In the genomic region with DNA sequence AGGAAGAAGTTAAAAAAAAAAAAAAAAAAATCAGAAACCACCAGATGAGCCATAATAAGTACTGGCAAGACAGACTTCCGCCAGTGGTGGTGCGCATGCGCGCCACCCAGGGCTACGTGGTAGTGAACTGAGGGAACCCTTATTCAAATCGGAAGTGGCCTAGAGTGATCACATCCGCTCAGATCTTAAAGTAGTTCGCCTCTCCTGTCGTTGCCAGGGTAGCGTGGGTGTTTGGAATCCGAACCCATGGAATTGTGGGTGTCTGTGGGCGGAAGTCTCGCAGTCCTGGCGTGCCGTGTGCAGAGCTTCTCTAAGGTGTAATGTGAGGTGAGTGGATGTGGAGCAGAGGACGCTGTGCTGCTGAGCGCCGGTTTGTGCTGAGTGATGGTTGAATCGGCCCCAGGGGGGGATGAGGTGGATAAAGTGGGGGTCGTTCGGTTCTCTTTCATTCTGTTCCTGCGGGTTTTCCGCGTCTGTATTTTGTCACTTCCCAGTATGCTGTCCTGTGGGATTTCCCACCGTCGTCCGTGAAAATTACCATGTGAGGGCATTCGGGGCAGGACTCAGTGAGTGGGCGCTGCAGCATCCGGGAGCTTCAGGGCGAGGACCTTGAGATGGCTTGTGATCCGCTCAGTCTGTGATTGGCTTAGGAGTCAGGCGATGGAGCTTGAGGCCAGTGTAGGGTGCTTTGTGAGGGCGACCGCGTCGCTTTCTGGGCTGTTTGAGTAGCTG, we compare ENCODE assay signal across 8 mouse cellular contexts. TPM values are rescaled to one million over a fixed set of nuclear protein-coding genes. Genes with fewer than 3 reads are reported as not detected.
A peak's percentile ranks its signal among the peaks of the same experiment; 100 is the strongest.
DNase-seq lines count a peak whose midpoint lies in the region; ATAC-seq and TF ChIP-seq lines count a peak whose summit lies in the region.

Gene Zfp719, plus strand, starts transcription at position 171 of the 732 bp plus-strand sequence.

- no peak for TF ChIP-seq CTCF in kidney, postnatal 0 days (IDR thresholded peaks at IDR 0.05; ENCODE audit: low read depth)

- H3K4me1 ChIP-seq in heart, embryonic 12.5 days (replicated peaks) = peaks cover 18% of the 10 kb centered on the region
- H3K4me1 ChIP-seq in kidney, postnatal 0 days (replicated peaks; ENCODE audit: insufficient read depth, low read length) = 0 out of 2 replicates have a peak, but pooled peaks cover 6% of the 10 kb centered on the region
- peaks cover 7% of the 10 kb centered on the region for H3K4me1 ChIP-seq in liver, embryonic 11.5 days (replicated peaks; ENCODE audit: control insufficient read depth, insufficient read depth, low read length)
- peaks cover 4% of the 10 kb centered on the region; the same call in 1 of the 2 replicates for H3K4me1 ChIP-seq in stomach, embryonic 14.5 days (ENCODE audit: control insufficient read depth, insufficient read depth, low read length)

- peak within 1 kb of the TSS; percentile 77 for H3K4me2 ChIP-seq in heart, embryonic 12.5 days
- peak within 1 kb of the TSS; percentile 65 for H3K4me2 ChIP-seq in kidney, postnatal 0 days (ENCODE audit: low read length)
- H3K4me2 ChIP-seq in liver, embryonic 11.5 days = peak within 1 kb of the TSS; percentile 85
- peak within 1 kb of the TSS; percentile 54 for H3K4me2 ChIP-seq in stomach, embryonic 14.5 days (replicated peaks; ENCODE audit: low read depth, low read length)

- peak; percentile 84 for ATAC-seq in erythroid progenitor cell, adult 5-6 weeks (replicated peaks; ENCODE audit: low FRiP score, poor library complexity, severe bottlenecking)
- ATAC-seq in heart, embryonic 12.5 days (ENCODE audit: insufficient number of reproducible peaks, low FRiP score) = peak; percentile 95
- ATAC-seq in kidney, postnatal 0 days (replicated peaks; ENCODE audit: low FRiP score, low read depth) = peak; percentile 97
- peak; percentile 95 for ATAC-seq in liver, embryonic 11.5 days (replicated peaks; ENCODE audit: low FRiP score)
- peak; percentile 97 for ATAC-seq in stomach, embryonic 14.5 days (ENCODE audit: insufficient number of reproducible peaks, insufficient read depth, low FRiP score, low read depth)

- WGBS in heart, embryonic 12.5 days = under 1% methylated on average over 37 of the region's 37 CpGs
- WGBS in kidney, postnatal 0 days = under 1% methylated on average over 37 of the region's 37 CpGs
- WGBS in liver, embryonic 11.5 days = under 1% methylated on average over 37 of the region's 37 CpGs
- under 1% methylated on average over 37 of the region's 37 CpGs for WGBS in stomach, embryonic 14.5 days

- peak within 1 kb of the TSS; percentile 85 for H3K9ac ChIP-seq in heart, embryonic 12.5 days
- H3K9ac ChIP-seq in kidney, postnatal 0 days (ENCODE audit: low read depth, low read length) = peak within 1 kb of the TSS; percentile 74
- peak within 1 kb of the TSS; percentile 75 for H3K9ac ChIP-seq in liver, embryonic 11.5 days (ENCODE audit: low read depth, low read length)
- H3K9ac ChIP-seq in stomach, embryonic 14.5 days (replicated peaks; ENCODE audit: low read depth, low read length) = peak within 1 kb of the TSS; percentile 45

- DNase-seq in CD4-positive helper T cell, adult 2 months (ENCODE audit: low read depth, low spot score) = peak; percentile 99
- peak; percentile 97 for DNase-seq in brain, embryonic 18.5 days (ENCODE audit: low read depth, low spot score)
- DNase-seq in kidney, postnatal 0 days (ENCODE audit: low spot score) = peak; percentile 98
- DNase-seq in liver, embryonic 11.5 days (ENCODE audit: low spot score) = peak; percentile 79
- peak; percentile 98 for DNase-seq in naive thymus-derived CD4-positive, alpha-beta T cell, adult 2 months (ENCODE audit: low read depth)

- peak within 1 kb of the TSS; percentile 79 for H3K27ac ChIP-seq in heart, embryonic 12.5 days (ENCODE audit: poor library complexity, severe bottlenecking)
- H3K27ac ChIP-seq in kidney, postnatal 0 days = peak within 1 kb of the TSS; percentile 85
- H3K27ac ChIP-seq in liver, embryonic 11.5 days (ENCODE audit: low read depth, low read length) = peak within 1 kb of the TSS; percentile 77
- H3K27ac ChIP-seq in stomach, embryonic 14.5 days (ENCODE audit: low read length) = peak within 1 kb of the TSS; percentile 66

- peaks cover 12% of the 10 kb centered on the region for H3K36me3 ChIP-seq in heart, embryonic 12.5 days
- peaks cover 11% of the 10 kb centered on the region for H3K36me3 ChIP-seq in kidney, postnatal 0 days (ENCODE audit: insufficient read depth, low read length)
- H3K36me3 ChIP-seq in liver, embryonic 11.5 days (ENCODE audit: control insufficient read depth, insufficient read depth, low read length) = peaks cover 7% of the 10 kb centered on the region
- H3K36me3 ChIP-seq in stomach, embryonic 14.5 days (ENCODE audit: control insufficient read depth, insufficient read depth, low read length) = peaks cover 11% of the 10 kb centered on the region

- peak within 1 kb of the TSS; percentile 79 for H3K4me3 ChIP-seq in heart, embryonic 12.5 days
- peak within 1 kb of the TSS; percentile 56 for H3K4me3 ChIP-seq in kidney, postnatal 0 days (replicated peaks; ENCODE audit: low read depth, low read length)
- peak within 1 kb of the TSS; percentile 79 for H3K4me3 ChIP-seq in liver, embryonic 11.5 days (ENCODE audit: low read depth, low read length)
- H3K4me3 ChIP-seq in stomach, embryonic 14.5 days (ENCODE audit: low read depth, low read length) = peak within 1 kb of the TSS; percentile 52

- H3K9me3 ChIP-seq in heart, embryonic 12.5 days (replicated peaks) = no peaks in the 10 kb centered on the region
- H3K9me3 ChIP-seq in kidney, postnatal 0 days (replicated peaks; ENCODE audit: low read length) = no peaks in the 10 kb centered on the region
- no peaks in the 10 kb centered on the region for H3K9me3 ChIP-seq in liver, embryonic 11.5 days (ENCODE audit: control insufficient read depth, low read length)
- H3K9me3 ChIP-seq in stomach, embryonic 14.5 days (ENCODE audit: control insufficient read depth, low read depth, low read length) = no peaks in the 10 kb centered on the region

- H3K27me3 ChIP-seq in heart, embryonic 12.5 days (replicated peaks) = no peaks in the 10 kb centered on the region
- no peaks in the 10 kb centered on the region for H3K27me3 ChIP-seq in kidney, postnatal 0 days (ENCODE audit: insufficient read depth, low read length)
- no peaks in the 10 kb centered on the region for H3K27me3 ChIP-seq in liver, embryonic 11.5 days (replicated peaks; ENCODE audit: control insufficient read depth, insufficient read depth, low read length)
- H3K27me3 ChIP-seq in stomach, embryonic 14.5 days (ENCODE audit: control insufficient read depth, insufficient read depth, low read length) = no peaks in the 10 kb centered on the region

RNA-seq across cellular contexts. Expression of gene Zfp719, which starts in this region (rescaled TPM):
- total RNA-seq in erythroid progenitor cell, adult 5-6 weeks (2015; ENCODE audit: low replicate concordance) = 0.84 and 2.9 TPM in 2 replicates
- 0.15 and 5.5 TPM in 2 replicates for total RNA-seq in erythroid progenitor cell, adult 5-6 weeks (2017; ENCODE audit: low replicate concordance)
- polyA plus RNA-seq in heart, embryonic 12.5 days (2016; fragmentation: Nextera tagmentation; extraction: Ambion mirVana) = 8.5 and 8.6 TPM in 2 replicates
- polyA plus RNA-seq in kidney, postnatal 0 days (2015; fragmentation: Nextera tagmentation; extraction: Ambion mirVana) = 7.8 and 9.3 TPM in 2 replicates
- 7.0 and 9.1 TPM in 2 replicates for polyA plus RNA-seq in liver, embryonic 11.5 days (2014; fragmentation: Nextera tagmentation; extraction: Ambion mirVana)
- polyA plus RNA-seq in stomach, embryonic 14.5 days (2014; fragmentation: Nextera tagmentation; extraction: Ambion mirVana) = 14.7 and 14.8 TPM in 2 replicates

Comparison
In these comparisons a context has a peak if more than half of its experiments do, and no peak if none do; other contexts are left out.
1. Peak in every context shown above with its lines: DNase-seq, ATAC-seq, H3K4me3 ChIP-seq and H3K27ac ChIP-seq.